Mouse (Mus musculus) cortical plate, adult 2 months (tissue): ENCODE measurements around the gene Clstn2.

Experiments used
- CTCF ChIP-seq: fragments of 200-500 bp; IDR thresholded peaks from 2 replicates; pipeline ENCODE4 v1.5.1; 2011; ENCODE audit warnings: mild to moderate bottlenecking, control low read depth, low read length; ENCODE audit not compliant: insufficient read depth; ENCODE audit errors: extremely low read depth
- POLR2A ChIP-seq: fragments of 200-500 bp; IDR thresholded peaks from 2 replicates; pipeline ENCODE4 v1.6.1; 2011; ENCODE audit warnings: mild to moderate bottlenecking, low read length, control low read depth; ENCODE audit not compliant: insufficient read depth; ENCODE audit errors: extremely low read depth

DNA sequence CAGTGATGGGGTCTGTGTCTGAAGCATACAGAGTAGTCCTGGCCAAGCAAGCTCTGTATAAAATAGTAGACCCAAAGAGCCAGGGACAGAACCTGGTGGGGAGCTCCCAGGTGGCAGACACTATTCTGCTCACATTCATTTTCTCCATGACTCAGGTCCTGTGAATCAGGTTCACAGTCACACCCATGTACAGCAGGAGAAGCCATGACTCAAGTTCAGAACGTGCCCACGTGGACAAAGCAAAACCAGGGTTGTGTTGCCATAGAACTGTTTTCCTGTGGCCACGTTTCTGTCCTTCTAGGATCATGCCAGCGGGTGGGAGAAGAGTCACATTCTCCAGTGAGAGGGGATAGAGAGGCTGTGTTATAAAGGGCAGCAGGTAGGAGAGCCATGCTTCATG, 353.9 kb downstream of the Clstn2 start:
- no peak for TF ChIP-seq CTCF
- TF ChIP-seq POLR2A: no peak
